In the genomic region with DNA sequence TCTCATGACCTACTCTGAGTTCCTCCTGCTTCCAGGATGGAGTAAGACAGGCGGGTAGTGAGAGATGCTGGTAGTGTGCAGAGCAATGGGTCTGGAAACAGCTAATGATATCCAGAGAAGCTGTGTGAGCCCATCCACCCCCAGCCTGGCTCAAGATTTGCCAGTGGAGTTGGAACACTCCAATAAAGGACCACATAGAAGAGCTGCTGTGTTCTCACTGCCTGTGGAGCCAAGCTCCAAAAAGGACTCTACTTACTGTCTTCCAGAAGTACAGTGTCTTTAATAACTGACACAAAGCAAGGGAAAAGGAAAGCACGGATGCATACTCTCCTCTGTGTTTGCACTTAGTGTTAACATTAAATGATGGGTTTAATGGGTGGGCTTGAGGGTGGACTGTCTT, we compare ENCODE assay signal across 19 mouse cellular contexts.
DNase-seq lines count a peak whose midpoint lies in the region; ATAC-seq lines count a peak whose summit lies in the region.
"Had no signal": no experiment of that assay in that cellular context is flagged by ENCODE, and none has a peak within 500 bp of the region (broad histone marks: within the 10 kb centered on the region; RNA-seq: fewer than 3 reads in every experiment).

No protein-coding gene starts in this region.

- H3K27me3 ChIP-seq in midbrain, embryonic 11.5 days (ENCODE audit: control insufficient read depth, insufficient read depth, low read length), result no peaks in the 10 kb centered on the region
- no peaks in the 10 kb centered on the region for H3K27me3 ChIP-seq in midbrain, embryonic 10.5 days (ENCODE audit: low read depth, poor library complexity, severe bottlenecking)
- H3K27me3 ChIP-seq: CH12.LX, Patski had no signal

- intact Hi-C loops in heart, postnatal 36 days (cut with DNase I), result no loop called here

- 84% methylated on average over 2 of the region's 2 CpGs for WGBS in midbrain, embryonic 11.5 days
- WGBS in midbrain, embryonic 10.5 days, result 89% methylated on average over 2 of the region's 2 CpGs

- no peaks in the 10 kb centered on the region; the same call in 1 of the 2 replicates for H3K9me3 ChIP-seq in midbrain, embryonic 11.5 days (ENCODE audit: control insufficient read depth, low read length)
- no peaks in the 10 kb centered on the region for H3K9me3 ChIP-seq in midbrain, embryonic 10.5 days (replicated peaks)
- H3K9me3 ChIP-seq: G1E had no signal

- H3K4me3 ChIP-seq in midbrain, embryonic 11.5 days (ENCODE audit: low read depth, low read length), result no peak overlapping the region
- H3K4me3 ChIP-seq in midbrain, embryonic 10.5 days, result no peak overlapping the region

- H3K4me1 ChIP-seq in midbrain, embryonic 11.5 days (ENCODE audit: control insufficient read depth, insufficient read depth, low read length), result no peaks in the 10 kb centered on the region
- H3K4me1 ChIP-seq in midbrain, embryonic 10.5 days, result no peaks in the 10 kb centered on the region

- H3K27ac ChIP-seq in midbrain, embryonic 11.5 days (ENCODE audit: low read depth, low read length), result no peak overlapping the region
- H3K27ac ChIP-seq in midbrain, embryonic 10.5 days (replicated peaks), result no peak overlapping the region

- no peak overlapping the region for H3K4me2 ChIP-seq in midbrain, embryonic 11.5 days

- peak; percentile 61 for DNase-seq in heart, adult 11 months
- no peak for DNase-seq in heart, postnatal 36 days
- peak; percentile 64 for DNase-seq in midbrain, embryonic 11.5 days (ENCODE audit: low spot score, missing footprints)
- no peak for DNase-seq in midbrain, embryonic 10.5 days (ENCODE audit: low spot score)
- DNase-seq: adrenal gland, adult 2 months; adrenal gland, adult 8-10 months; adrenal gland, postnatal 10 days; adrenal gland, postnatal 14 days; adrenal gland, postnatal 25 days; adrenal gland, postnatal 36 days; B cell, adult 2 months; cerebellum, adult 11 months; cerebellum, adult 11-12 months; cerebellum, adult 18-20 months had no signal

- no peaks in the 10 kb centered on the region for H3K36me3 ChIP-seq in midbrain, embryonic 11.5 days (ENCODE audit: control insufficient read depth, insufficient read depth, low read length)
- no peaks in the 10 kb centered on the region for H3K36me3 ChIP-seq in midbrain, embryonic 10.5 days
- H3K36me3 ChIP-seq: G1E had no signal

- H3K9ac ChIP-seq in midbrain, embryonic 11.5 days (ENCODE audit: low read length), result no peak overlapping the region

- ATAC-seq in midbrain, embryonic 11.5 days (ENCODE audit: low FRiP score), result no peak
- ATAC-seq: activated CD4-positive, CD25-positive, alpha-beta regulatory T cell, adult 4 months; CD4-positive, CD25-positive, alpha-beta regulatory T cell, adult 4 months had no signal

Comparison
In these comparisons a context has a peak if more than half of its experiments do, and no peak if none do; other contexts are left out.
1. DNase-seq: peak in heart, adult 11 months (single experiment) and midbrain, embryonic 11.5 days (single experiment); none in heart, postnatal 36 days (0 of 2) and midbrain, embryonic 10.5 days (single experiment).